Mouse (Mus musculus) erythroid progenitor cell, adult 5-6 weeks (primary cell): ENCODE measurements around the gene Zbtb9. TPM values are rescaled to one million over a fixed set of nuclear protein-coding genes. Genes with fewer than 3 reads are reported as not detected.
"Not testable (repeated sequence)": the region's sequence is repeated elsewhere in the genome, so short reads cannot be mapped to it uniquely, and the experiment has no call there.

Experiments used
- ATAC-seq: replicated peaks from 2 replicates; pipeline ENCODE4 v1.8.0; 2016; ENCODE audit warnings: moderate number of reproducible peaks, mild to moderate bottlenecking, moderate TSS enrichment, inconsistent platforms; ENCODE audit not compliant: poor library complexity, low FRiP score, severe bottlenecking
- total RNA-seq, 2 experiments: library from RNA; stranded (forward) in 1 of 2; stranded (reverse) in 1 of 2; fragments of 150-400 nt in 1 of 2; fragments of 186-747, 209-891 nt in 1 of 2; gene quantifications; 2 replicates each; pipeline versions ENCODE4 v1.2.3 to v1.2.4; 2015 to 2017; ENCODE audit warnings: low replicate concordance in 2 of 2

Gene Zbtb9
- total RNA-seq (2015; ENCODE audit: low replicate concordance) = 1.4 TPM in 1 of 2 replicates, not detected in the other
- total RNA-seq (2017; ENCODE audit: low replicate concordance) = 7.1 and 8.1 TPM in 2 replicates

GRCm38 (mm10) chr17:26972703-26973574 is at the start of gene Zbtb9:
Gene Zbtb9 (plus strand): TSS chr17:26973167.
- ATAC-seq = peak; percentile 99

- 0 out of 2 replicates have a peak, but pooled peaks have one; percentile 33 for ATAC-seq
Observed at GRCm38 (mm10) chr17:26925414-26925813, 47.6 kb upstream of the Zbtb9 start.

GRCm38 (mm10) chr17:26931795-26932194 is 41.2 kb upstream of the Zbtb9 start:
- ATAC-seq = not testable (repeated sequence)

DNA sequence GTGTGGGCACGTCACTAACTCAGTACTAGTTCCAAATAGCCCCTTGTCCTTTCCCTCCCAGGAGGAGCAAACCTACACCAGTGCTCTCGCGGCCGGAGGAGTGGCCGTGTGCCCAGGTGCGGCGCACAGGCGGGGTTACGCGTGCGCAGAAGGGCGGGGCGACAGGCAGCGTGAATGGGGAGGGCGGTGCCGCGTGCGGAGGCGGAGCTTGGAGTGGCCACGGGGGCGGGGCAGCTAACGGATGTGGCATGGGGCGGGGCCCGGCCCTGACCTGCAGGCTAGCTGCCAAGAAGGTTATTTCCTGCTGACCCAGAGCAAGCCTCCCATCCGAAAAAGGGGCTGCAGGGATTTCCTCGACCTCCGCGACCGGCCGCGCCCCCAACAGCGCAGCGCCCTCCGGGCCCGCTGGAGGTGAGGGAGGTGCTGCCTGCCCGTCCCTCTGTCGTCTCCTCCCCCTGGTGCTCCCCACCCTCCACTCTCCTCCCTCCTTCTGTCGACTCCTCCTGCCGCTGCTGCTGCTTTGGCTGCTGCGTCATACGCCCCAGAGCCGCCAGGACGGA is 40.0 kb upstream of the Zbtb9 start, which contains the start of gene Phf1:
Gene Phf1, plus strand, starts transcription at position 214 of the 560 bp plus-strand sequence.
- ATAC-seq = peak; percentile 92

- no peak for ATAC-seq
Observed at GRCm38 (mm10) chr17:26933419-26933818, 39.5 kb upstream of the Zbtb9 start.

- ATAC-seq = no peak
Observed at GRCm38 (mm10) chr17:26933885-26934827, 38.8 kb upstream of the Zbtb9 start.

- no peak for ATAC-seq
Observed at GRCm38 (mm10) chr17:26935027-26935426, 37.9 kb upstream of the Zbtb9 start.

DNA sequence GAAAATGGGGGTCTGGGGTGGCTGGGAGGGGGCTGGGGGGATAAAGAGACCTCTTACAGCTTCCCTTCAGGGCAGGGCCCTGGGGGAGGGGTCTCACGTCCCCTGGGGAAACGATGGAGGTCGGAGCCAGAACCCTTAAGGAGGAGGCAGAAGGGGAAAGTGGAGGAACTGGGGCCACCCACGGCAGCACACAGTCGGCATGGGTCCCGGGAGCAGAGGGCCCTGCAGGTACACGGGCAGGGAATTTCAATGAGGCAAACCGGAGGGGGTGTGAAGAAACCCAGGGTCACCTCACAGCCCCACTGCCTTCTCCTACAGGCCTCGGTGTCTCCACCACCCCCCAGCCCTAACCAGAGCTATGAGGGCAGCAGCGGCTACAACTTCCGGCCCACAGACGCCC is 36.5 kb upstream of the Zbtb9 start:
- no peak for ATAC-seq

- no peak for ATAC-seq
Observed at GRCm38 (mm10) chr17:26936921-26937695, 35.9 kb upstream of the Zbtb9 start.

DNA sequence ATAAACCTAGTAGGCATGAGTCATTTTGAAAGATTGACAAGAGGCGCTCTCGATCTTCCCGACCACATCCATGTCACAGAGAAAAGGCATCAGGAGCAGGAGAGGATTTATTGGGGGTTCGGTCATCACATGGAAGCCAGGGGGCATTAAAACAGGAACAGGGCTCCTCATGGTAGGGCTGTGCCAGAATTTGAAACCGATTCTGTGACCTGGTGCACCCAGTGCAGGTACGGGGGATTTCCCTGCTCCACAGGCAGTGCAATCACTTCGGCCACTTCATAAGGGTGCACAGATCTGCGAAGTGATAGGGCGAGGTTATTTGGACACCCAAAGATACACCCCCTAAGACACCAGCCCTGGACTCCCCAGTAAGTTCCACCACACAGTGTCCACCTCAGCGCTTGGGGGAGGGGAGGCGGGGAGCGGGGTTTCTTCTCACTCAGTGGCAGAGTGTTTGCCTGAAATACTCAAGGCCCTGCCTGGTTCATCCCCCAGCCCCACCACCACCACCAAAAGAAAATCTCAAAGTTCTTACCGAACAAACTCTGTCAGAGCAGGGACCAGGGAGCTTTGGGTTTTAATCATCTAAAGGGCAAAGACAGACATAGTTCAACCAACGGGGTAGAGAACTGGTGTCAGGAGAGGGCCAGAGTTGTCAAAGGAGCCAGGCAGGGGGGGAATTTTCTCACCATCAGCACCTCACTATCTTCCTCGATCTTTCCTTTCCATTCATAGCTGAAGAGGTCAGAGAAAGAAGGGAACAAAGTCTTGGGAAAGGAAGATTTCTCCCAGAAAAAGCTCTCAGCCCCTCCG is 34.9 kb upstream of the Zbtb9 start:
- ATAC-seq = no peak

- ATAC-seq = peak; percentile 13; the same call in 1 of the 2 replicates
Observed at GRCm38 (mm10) chr17:26938731-26939130, 34.2 kb upstream of the Zbtb9 start.

DNA sequence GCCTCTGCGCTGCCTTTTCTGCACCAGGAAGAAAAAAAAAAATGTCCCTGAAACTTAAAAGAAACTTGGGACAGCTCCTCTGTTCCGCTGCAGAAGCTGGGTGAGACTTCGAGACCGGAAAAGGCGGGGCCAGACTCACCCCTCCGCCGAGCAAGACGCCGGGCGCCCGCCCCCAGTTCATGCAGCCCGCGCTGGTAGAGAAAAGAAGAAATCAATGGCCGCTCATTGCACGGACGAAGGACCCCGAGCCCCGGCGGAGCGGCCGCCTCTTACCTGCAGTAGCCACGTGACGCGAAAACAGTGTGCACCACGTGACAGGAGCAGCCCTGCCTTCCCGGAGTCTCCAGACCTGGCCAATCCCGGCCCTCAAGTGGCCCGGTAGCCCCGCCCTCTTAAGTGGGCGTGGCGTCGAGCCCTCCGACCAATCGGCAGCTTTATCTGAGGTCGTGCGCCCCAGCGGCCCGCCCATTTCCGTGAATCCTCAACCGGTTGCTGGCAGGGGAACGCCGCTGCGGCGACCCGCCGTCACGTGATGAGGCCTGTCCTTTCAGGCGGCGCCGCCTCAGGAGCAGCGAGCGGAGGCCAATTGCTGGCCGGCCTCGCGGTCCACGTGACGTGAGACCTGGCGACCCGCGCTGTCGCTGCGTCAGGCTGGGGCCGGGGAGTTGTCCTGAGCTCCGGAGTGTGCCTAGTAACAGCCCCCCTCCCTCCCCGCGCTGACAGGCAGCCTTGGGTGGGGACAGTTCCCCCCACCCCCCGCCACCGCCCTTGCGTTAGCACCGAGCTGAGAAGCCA is 33.6 kb upstream of the Zbtb9 start, which contains the start of gene Cuta:
Gene Cuta, minus strand, starts transcription at position 392 of the 795 bp plus-strand sequence.
- ATAC-seq = peak; percentile 89

DNA sequence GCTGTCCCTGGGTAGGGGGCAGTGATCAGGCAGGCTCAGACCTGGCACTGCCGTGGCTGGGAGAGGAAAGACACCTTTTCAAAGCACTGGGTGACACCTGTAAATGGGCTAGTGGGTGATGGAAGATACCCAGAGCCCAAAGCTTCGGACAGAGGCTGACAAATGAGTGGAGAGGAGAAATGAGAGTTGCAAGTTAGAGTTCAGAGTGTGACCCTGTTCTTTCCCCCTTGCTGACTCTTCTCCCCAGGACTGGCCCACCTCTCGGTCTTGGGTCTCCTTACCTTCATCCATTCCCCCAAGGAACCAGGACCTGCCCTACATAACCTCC is 33.0 kb upstream of the Zbtb9 start:
- ATAC-seq = no peak

DNA sequence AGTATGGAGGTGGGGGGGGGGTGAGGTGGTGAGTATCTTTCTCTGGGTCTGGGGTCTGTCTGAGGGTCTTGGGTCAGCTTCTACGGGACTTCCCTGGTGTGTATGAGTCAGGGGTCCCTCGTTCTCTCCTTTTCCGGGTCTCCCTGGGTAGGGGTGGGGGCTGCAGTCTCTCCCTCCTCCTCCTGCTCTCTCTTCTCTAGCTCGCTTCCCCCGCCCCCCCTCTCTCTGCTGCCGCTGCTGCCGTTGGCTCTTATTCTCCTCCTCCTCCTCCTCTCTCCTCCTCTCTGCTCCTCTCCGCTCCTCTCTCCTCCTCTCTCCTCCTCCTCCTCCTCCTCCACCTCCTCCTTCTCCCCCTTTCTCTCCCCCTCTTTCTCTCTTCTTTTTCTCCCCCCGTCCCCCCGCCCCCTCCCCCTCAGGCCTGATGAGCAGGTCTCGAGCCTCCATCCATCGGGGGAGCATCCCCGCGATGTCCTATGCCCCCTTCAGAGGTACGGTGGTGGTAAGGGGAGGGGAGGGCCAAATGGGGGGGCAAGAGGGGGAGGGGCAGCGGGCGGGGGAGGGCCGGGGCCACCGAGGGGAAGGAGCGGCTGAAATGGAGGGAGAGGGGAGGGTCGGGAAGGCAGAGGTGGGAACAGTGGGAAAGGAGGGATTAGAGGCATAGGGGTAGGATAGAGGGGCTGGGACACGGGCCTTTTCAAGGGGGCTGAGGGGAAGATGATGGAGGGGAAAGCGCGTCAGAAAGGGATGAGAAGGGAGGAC is 31.8 kb upstream of the Zbtb9 start, which contains the start of gene Syngap1:
Gene Syngap1, plus strand, starts transcription at position 223 of the 759 bp plus-strand sequence.
- ATAC-seq = no peak

DNA sequence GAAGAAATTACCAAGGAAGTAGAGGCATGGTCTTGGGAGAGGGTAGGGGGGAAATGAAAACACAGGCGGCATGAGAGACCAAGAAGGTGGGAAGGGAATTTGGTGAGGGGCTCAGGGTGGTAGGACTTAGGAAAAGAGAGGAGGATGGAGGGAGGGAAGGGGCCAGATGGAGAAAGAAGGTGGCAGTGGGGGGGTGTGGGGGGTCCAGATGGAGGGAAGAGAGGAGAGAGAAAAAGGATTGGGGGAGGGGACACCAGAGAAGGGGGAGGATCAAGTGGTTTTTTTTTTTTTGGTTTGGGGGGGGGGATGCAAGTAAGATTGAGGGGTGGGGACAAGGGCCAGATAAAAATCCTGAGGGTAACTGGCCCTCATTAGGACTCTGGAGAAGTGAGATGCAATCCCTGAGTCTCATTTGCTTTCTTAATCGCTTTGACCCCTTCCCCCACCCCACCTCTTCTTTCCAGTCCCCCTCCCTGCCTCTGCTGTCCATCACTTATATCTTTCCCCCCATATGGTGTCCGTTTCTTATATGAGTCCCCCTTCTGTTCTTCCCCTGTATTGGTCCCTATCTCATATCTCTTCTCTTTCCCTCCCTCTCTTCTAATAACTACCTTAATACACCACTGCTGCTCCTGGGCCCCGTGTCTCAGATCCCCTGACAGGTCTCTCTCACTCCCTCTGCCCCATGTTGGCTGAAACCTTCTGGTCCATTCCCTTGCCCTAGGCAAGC is 31.0 kb upstream of the Zbtb9 start:
- ATAC-seq = no peak

DNA sequence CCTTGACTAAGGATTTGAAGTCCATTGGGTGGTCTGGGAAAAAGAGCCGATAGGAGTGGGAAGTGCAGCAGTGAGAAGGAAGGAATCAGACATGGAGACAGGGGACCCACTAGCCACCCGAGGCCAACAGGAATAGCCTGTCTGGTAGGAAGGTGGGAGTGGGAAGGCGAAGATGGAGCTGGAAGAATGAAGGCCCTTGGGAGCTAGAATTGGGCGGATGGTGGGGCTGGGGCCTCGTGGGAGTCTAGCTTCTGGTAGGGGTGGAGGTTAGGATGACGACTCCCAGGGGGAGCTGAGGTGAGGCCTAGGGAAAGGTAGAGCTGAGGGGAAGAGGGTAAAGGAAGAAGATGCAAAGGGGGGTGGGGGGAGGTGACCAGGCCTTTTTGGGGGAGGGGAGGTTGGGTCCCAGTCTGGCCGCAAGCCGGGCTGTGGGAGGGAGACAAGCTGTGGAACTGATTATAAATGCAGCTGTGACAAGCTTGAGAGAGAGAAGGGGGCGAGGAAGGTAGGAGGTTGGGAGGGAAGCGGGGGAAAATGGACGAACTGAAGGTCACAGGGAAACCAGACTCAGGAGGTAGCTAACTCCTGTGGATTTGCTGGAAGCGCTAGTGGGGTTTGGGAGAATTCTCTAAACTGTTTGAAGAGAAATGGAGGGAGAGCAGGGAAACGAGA is 27.0 kb upstream of the Zbtb9 start:
- no peak for ATAC-seq
